Mouse (Mus musculus) large intestine, adult 2 months (tissue): ENCODE measurements around the gene Cobll1. TPM values are rescaled to one million over a fixed set of nuclear protein-coding genes. Genes with fewer than 3 reads are reported as not detected.

Source experiments
- DNase-seq: peaks from one replicate; pipeline ENCODE4 v3.0.0-alpha.2; 2012; ENCODE audit warnings: low read depth, low spot score
- WGBS: fragments of 180-500 bp; shearing (Covaris S2); methylation state at CpG from one replicate; pipeline ENCODE4 v1.1.7; 2018; 5-methylcytosine and 5-hydroxymethylcytosine counted together
- polyA plus RNA-seq: library from polyadenylated mRNA; depleted of rRNA; stranded (reverse); fragments of >200 nt; gene quantifications from 2 replicates; pipeline ENCODE4 v1.2.3, GENCODE M21; 2012

Gene Cobll1
- polyA plus RNA-seq, 1 experiment, result 5.7 TPM

DNA sequence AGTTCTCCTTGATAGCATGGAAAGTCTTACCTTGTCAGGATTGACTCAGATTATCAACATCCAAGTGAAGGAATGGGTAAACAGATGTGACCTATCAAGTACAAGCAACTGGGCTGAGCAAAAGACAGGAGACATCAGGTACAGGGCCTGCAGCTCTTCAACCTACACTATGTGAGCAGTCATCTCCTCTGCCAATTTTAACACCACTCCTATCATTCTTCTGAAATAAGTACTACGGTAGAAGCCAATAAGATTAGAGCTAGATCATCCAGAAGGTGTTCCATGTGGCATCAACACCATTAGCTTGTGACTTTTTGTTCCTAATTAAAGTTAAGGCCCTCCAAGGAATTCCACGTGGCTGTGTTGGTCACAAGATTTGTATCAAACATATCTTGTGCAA, 121.3 kb downstream of the Cobll1 start:
- 88% methylated on average over 2 of the region's 2 CpGs for WGBS
- no peak for DNase-seq

DNA sequence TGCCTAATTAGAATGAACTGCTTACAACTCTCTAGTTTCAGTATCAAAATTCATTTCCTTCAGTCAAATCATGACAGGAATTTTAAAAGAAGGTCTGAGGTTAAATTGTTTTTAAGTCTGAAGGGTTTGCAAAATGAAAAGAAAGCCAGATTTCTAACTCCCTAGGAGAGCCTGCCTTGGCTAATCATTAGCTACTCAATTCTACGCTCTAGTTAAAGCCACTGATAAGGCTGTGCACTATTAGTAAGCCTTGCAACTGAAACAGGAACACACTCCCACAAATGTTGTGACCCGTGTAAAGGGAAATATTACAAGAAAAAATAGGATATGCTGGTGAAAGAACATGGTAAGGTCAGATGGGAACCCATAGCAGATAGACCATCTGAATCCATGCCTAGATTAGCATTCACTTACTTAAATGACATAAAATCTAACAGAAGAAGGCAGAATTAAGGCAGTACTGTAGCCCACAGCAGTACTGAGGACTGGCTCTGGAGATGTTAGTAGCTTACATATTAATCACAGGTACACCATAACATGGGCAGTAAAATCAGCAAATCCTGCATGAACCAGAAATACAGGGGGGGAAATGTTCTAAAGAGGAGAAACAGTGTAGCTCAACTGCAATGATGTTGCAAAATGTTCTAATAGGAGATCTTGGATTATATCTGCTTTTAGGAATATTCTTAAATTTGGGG, 122.6 kb downstream of the Cobll1 start:
- 25% methylated on average over 2 of the region's 2 CpGs for WGBS
- no peak for DNase-seq

DNA sequence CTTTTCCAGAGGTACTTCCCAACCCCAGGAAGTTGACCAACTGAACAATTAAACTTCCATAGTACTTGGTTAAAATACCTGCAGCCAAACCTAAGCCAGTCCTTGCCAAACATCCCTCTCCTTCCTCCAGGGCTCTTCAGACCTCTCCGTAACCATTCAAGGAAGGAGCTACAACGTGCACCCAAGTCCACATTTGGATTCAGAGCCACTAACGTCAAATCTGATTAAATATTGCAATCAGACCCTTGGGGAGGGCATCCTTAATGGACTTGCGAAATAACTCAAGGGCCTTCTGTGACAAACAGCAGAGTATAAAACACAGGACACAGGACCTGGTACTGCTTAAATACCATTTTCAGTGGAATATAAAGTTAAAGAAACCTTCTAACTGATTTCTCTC, 126.0 kb downstream of the Cobll1 start:
- no peak for DNase-seq
- WGBS, result 83% methylated on average over 4 of the region's 4 CpGs

DNA sequence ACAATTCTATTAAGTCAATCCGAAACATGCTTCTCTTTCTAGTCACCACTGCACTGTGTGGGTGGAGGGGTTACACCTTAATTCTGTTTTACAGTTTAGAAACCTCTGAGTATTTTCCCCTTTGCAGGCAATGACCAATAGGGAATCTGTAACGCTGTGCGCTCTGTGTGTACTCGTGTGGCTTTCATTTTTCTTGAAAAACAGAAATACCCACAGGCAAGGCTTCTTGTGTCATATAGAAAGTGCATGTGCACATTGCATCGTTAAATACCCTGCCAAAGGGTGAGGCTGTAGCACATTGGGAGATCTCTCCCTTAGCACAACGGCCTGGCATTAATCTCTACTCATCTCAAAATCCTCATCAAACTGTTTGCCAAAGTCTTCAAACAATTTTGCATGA, 134.6 kb downstream of the Cobll1 start:
- DNase-seq, result no peak
- 87% methylated on average over 6 of the region's 6 CpGs for WGBS

DNA sequence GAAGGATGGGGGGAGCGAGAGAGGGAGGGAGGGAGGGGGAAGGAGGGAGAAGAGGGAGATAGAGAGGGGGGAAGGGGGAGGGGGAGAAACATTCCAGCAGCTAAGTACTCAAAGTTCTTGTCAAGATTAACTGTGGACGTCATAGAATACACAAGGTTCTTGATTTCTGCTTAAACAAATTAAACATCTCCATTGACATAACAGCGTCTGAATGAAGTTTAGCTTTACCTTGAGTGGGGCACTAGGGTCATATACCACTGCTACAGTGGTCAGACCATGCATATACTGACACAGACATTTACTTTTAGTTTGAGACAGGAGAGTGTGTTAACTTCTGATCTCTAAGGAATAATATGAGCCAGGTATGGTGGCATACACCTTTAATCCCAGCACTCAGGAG, 135.4 kb downstream of the Cobll1 start:
- DNase-seq, result no peak
- 76% methylated on average over 3 of the region's 3 CpGs for WGBS

DNA sequence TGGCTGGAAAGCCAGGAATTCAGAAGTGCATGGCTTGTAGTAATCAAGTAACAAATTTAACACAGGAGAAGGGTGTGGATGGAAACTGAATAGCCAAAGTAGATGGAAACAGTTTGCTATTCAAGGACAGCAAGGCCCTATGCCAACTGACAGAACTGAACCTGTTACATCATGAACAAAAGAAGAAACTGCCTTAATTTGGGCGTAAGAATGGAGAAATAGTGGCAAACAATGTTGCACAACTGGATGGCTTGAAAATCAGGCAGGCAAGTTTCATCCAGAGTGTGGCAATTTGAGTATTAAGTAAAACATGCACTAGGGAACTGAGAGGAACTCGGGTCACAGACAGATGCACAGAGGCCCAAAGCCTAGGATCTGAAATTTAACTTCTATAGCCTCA, 137.8 kb downstream of the Cobll1 start:
- no peak for DNase-seq
- whole genome bisulfite sequencing, result 82% methylated on average over 2 of the region's 2 CpGs

DNA sequence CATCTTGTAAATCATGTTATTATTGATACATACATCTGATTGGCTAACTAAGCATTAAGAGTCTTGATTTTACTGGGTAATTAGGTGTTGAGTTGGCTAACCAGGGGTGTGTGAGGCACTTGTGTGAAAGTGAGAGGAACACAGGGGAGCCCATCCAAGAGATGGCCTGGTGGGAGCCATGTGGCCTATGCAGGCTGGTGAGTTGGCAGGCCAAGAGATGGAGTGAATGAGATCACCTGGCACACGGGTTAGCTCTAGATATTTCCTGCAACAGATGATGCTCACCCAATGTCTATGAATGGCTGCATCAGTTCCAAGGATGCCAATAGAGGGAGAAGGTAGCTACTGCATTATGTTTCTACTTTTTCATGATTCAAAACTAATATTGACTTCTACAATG, 139.2 kb downstream of the Cobll1 start:
- 87% methylated on average over 1 of the region's 1 CpGs for WGBS
- no peak for DNase-seq

DNA sequence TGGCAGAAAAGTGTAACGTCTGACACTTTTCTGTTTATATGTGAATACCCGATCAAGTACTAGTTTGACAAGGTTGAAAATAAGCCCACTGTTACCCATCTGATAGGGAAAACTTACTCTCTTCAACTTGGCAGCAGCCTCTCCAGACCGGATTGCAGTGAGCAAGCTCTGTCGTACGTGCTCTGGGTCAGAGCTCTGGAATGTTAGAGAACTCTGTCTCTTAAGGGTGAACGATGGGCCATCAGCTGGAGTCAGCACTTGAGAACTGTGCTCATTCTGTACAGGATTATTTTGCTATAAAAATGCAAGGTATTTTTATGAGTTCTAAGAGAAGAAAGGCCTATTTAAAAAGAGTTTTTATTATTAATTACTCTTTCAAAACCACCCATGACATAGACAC, 143.6 kb downstream of the Cobll1 start:
- DNase-seq, result no peak
- WGBS, result 69% methylated on average over 6 of the region's 6 CpGs

DNA sequence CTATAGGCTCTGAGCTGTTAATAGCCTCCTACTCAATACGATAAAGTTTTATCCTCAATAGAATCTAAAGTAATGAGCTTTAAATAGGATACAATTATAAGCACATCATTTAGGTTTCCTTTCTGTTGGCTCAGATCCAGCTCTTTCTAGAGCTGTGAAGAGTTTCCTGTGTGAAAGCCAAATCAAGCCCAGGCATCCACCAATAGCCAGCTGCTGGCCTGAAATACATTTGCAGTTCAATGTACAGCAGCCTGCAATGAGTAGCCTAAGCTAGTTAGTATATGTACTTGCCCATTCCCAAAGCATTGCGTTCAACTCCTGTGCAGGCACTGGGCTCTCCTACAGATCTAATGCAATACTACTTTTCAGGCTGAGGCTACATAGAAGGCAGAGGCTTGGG, 145.2 kb downstream of the Cobll1 start:
- no peak for DNase-seq
- WGBS, result 89% methylated on average over 2 of the region's 2 CpGs

DNA sequence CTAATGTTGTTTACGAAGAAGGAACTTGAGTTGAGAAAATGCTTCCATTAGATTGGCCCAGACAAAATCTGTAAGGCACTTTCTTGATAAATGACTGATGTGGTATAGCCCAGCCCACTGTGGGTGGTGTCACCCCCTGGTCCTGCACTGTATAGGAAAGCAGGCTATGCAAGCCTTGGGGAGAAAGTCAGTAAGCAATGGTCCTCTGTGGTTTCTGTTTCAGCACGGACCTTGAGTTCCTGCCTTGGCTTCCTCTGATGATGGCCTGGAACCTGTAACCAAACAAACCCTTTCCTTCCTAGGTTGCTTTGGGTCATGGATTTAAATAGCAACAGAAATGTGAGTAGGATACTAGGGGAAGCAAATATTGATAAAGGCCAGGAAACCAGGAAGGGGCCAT, 148.2 kb downstream of the Cobll1 start:
- 79% methylated on average over 2 of the region's 2 CpGs for WGBS
- DNase-seq, result no peak

DNA sequence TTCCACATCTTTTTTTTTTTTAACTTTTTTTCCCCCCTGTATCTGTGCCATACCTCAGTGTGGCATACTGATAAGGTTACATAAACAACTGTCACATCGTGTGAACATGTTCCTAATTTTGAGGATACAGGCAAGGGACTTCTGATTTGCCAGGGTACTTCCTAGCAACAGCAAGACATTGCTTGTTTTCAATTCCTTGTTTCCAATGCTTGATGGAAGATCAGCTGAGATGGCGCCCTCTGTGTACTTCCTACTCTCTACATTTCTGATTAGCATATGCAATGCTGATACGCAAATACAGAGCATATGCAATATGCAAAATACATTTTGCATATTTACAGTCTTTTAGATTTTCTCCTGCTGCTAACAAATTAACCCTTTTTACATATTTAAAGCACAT, 152.0 kb downstream of the Cobll1 start:
- WGBS, result 83% methylated on average over 3 of the region's 3 CpGs
- no peak for DNase-seq

DNA sequence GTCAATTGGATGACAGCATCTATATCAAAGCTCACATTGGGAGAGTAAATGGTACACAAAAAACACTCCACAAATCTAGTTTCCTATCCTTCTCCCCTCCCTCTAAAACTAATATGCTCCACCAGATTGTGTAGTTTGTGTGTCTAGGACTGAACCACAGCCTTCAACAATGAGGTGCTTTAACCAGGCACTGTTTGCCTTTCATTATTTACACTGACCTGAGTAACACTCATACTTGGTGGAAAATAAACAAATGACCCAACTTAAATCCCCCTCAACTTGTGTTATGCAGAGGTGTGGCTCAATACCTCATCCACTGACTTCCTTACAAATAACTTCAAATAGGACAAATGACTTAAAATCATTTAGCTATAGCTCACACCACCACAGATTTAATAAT, 155.8 kb downstream of the Cobll1 start:
- no peak for DNase-seq

DNA sequence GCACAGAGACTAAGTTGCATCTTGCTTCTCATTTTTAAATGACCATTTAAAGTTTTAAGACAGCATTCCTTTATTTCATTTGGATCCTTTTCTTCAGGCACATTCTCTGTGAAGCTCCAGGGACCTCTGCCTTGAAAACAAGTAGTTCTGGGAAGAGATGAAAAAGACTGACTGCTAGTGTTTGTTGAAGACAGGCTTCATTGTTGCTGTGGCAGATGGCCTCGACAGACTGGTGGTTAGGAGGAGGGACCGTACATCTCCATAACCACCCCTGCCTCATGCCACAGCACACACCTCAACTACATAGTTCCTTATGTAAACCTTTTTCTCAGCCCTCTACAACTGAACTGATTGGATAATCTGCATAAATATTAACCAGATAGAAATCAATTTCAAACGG, 161.7 kb downstream of the Cobll1 start:
- 57% methylated on average over 3 of the region's 3 CpGs for WGBS
- DNase-seq, result no peak

DNA sequence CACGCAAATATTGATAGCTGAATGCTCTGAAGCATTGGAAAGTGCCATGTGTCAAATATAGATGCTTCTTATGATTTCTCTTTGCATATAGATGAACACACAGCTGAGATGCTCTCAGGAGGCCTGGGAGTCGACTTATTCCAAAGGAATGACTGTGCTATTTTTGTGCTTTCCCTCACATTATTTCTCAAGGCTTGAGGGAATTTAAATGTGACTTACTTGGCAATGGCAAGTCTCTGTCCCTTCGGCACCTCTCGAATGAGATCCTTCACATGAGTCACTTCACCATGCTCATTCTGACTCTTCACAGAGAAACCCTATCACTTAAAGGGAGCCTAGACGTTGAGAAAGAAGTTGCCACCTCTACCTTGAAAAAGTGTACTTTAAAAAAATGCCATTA, 163.4 kb downstream of the Cobll1 start:
- WGBS, result 87% methylated on average over 5 of the region's 5 CpGs
- DNase-seq, result no peak

DNA sequence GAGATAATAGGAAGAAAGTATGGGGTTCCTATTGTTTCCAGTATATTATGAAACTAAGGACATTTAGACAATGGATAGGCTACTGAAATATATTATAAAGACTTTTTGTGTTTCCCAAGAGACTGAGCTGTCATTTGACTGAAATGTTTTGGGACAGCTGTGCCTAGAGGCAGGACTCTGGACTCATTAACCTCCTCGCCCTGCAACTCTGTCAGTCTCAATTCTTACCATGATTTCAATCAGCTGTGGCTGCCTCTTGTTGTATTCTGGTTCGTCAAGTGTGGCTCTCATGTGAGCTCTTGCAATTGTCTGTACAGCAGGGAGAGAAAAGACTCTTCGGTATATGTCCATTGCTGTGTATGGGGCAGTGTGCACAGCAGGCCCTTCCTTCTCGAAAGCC, 163.8 kb downstream of the Cobll1 start:
- no peak for DNase-seq
- WGBS, result 70% methylated on average over 4 of the region's 4 CpGs

DNA sequence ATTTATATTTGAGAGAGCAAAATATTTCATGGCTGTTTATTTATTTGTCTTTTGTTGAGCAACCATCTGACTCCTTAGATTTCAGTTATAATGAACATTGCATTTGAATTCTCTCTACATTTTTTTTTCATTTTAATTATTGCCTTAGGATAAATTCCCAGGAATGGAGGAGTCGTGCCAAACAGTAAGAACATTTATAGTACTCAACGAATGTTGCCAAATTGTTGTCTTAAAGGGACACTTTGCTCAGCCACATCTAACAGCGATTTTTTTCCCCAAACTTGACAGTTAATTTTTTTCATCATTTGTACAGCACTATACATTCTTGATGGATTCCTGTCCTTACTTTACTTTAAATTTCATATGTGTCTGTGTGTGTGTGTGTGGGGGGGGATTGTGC, 167.0 kb downstream of the Cobll1 start:
- WGBS, result 54% methylated on average over 3 of the region's 3 CpGs
- no peak for DNase-seq

DNA sequence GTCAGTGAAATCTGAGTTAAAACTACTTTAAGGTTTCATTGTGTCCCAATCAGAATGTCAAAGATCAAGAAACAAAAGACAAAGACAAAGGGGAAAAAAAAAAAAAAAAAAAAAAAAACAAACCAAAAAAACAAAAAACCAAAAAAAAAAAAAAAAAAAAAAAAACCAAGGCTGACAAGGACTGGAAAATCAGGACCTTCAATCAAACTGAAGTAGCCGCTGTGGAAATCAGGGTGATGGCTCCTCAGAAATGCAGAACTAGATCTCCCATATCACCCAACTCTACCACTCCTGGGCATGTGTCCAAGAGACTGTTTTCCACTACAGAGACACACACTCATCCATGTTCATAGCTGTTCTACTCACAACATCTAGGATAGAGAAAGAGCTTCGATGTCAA, 185.4 kb downstream of the Cobll1 start:
- WGBS, result 94% methylated on average over 2 of the region's 2 CpGs
- no peak for DNase-seq

DNA sequence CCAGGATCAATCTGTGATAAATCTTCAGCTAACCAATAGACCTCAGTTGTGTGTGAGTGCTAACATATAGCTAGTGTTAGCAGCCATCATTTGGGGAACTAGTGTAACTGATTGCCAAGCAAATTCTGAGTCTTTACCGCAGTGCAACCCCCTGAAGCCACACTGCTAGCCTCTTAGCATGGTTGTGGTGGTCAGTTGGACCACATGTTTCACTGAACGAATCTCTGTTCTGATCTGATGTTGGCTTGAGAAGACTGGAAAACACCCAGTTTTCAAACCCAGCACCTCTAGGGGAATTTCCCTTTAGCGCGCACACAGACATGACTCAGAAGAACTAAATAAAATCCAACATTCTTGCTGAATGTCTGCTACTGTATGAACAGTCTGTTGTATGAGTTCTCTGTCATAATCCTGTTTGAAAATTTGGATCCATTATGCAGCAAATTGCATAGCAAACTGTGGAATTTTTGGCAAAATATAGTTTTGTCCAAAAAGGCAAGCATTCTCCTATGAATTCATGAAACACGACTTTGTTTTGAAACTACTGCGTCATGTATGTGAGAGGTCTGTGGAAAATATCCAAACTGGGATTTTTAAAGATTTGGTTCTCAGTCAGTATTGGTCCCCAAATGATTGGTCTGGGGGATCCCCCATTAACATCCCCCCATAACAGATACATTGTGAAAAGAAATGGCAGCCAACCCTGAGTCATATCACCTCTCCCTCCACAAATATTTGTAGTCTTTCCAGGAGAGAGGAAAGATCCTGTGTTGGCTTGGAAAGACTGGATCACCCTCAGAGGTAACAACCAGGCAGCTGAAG, 186.8 kb downstream of the Cobll1 start:
- 91% methylated on average over 6 of the region's 6 CpGs for WGBS
- DNase-seq, result no peak

DNA sequence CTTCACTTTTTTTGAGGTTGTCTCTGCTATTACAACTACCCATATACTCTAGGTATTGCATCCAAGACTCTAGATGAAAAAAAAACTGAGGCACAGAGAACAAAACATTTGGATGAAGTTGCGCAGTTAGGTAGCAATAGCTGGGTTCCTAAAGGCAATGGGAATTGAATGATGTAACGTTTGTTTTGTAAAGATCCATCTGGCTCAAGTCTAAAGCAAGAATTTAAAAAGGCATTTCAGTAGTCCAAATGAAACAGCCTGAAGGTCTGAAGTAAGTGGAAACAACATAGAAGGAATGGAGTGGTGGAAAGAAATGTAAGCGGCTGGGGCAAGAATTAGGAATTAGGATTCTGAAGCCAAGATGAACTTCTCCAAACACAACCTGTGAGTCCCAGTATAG, 188.4 kb downstream of the Cobll1 start:
- WGBS, result 87% methylated on average over 3 of the region's 3 CpGs
- DNase-seq, result no peak

DNA sequence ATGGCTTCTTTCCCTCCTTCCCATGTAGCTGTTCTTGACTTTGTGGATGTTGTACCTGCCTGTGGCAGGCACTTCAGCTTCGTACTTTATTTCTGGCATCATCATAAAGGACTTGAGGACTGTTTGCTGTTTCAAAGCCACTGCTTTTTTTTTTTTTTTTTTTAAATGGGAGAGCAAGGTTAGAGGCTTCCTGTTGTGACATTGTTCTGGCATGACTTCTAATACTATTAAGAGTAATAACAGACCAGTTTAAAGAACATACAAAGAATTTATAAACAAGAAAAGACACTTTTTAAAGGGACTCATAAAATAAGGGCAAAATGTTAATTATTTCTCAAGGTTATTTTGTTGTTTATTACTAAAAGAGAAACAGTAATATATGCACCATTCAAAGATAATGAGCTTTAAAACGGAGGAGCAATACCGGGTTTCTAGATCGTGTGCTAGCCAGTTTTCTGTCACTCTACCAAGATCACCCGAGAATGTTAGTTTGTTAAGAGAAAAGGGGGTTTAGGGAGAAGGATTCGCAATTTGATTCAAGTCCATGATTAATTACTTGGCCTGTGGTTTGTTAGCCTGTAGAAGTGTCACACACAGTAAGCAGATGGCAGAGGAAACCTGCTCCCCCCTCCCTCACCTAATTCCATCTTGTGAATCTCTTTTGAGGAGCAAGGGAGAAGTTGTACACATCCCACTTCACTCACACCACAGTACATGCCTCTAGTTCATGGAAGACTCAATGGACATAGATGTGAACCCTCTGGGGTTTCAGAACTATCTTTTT, 190.8 kb downstream of the Cobll1 start:
- DNase-seq, result no peak
- WGBS, result 65% methylated on average over 6 of the region's 6 CpGs
